Mouse (Mus musculus): ENCODE data around the gene Uhrf1bp1. TPM values are rescaled to one million over a fixed set of nuclear protein-coding genes. Genes with fewer than 3 reads are reported as not detected.
A peak's percentile ranks its signal among the peaks of the same experiment; 100 is the strongest.

Gene Uhrf1bp1
- total and polyA plus RNA-seq, 2 experiments from 2014 or later: 2.6 to 13.6 TPM

- 93% methylated on average over 1 of the region's 1 CpGs for WGBS
- no peak for ATAC-seq
Measured at GRCm38 (mm10) chr17:27848351-27848750, 7.9 kb upstream of the Uhrf1bp1 start.

GRCm38 (mm10) chr17:27851076-27851475 lies 5.2 kb upstream of the Uhrf1bp1 start:
- Histone ChIP-seq H3K4me1 (ENCODE audit: insufficient read depth) (no peaks in the 10 kb centered on the region), H3K9ac (no peak overlapping the region), H3K9me3 (ENCODE audit: low read length) (no peaks in the 10 kb centered on the region), H3K36me3 (ENCODE audit: insufficient read depth) (peaks cover 62% of the 10 kb centered on the region), H3K27me3 (ENCODE audit: insufficient read depth, low read length) (no peaks in the 10 kb centered on the region), H3K27ac (ENCODE audit: low read depth, low read length) (no peak overlapping the region), H3K4me2 (ENCODE audit: low read depth) (no peak overlapping the region), H3K4me3 (ENCODE audit: low read depth, low read length) (no peak overlapping the region)
- 83% methylated on average over 3 of the region's 3 CpGs for WGBS
- DNase-seq (no peak), ATAC-seq (no peak)
- TF ChIP-seq CTCF (IDR thresholded peaks at IDR 0.05; ENCODE audit: low read depth): no peak

More at GRCm38 (mm10) chr17:27848351-27848750, 7.9 kb upstream of the Uhrf1bp1 start:
- no peak overlapping the region for H3K9ac ChIP-seq
- H3K27ac ChIP-seq (ENCODE audit: low read depth, low read length): no peak overlapping the region
- H3K4me2 ChIP-seq (ENCODE audit: low read depth): no peak overlapping the region
- H3K36me3 ChIP-seq (ENCODE audit: insufficient read depth): peaks cover 87% of the 10 kb centered on the region
- 0 out of 2 replicates have a peak, but pooled peaks have one; percentile 5 for TF ChIP-seq CTCF (IDR thresholded peaks at IDR 0.05; ENCODE audit: low read depth)
- no peak overlapping the region for H3K4me3 ChIP-seq (ENCODE audit: low read depth, low read length)
- H3K9me3 ChIP-seq (ENCODE audit: low read length): no peaks in the 10 kb centered on the region
- H3K27me3 ChIP-seq (ENCODE audit: insufficient read depth, low read length): no peaks in the 10 kb centered on the region
- no peak for DNase-seq
- no peaks in the 10 kb centered on the region for H3K4me1 ChIP-seq (ENCODE audit: insufficient read depth)

GRCm38 (mm10) chr17:27856798-27857648 lies 782 bp downstream of the Uhrf1bp1 start:
- peak; percentile 67 for ATAC-seq
- DNase-seq: peak; percentile 58
- Histone ChIP-seq H3K9ac (peak overlapping the region; percentile 83), H3K9me3 (ENCODE audit: low read length) (no peaks in the 10 kb centered on the region), H3K4me3 (ENCODE audit: low read depth, low read length) (peak overlapping the region; percentile 88), H3K4me1 (ENCODE audit: insufficient read depth) (peaks cover 17% of the 10 kb centered on the region), H3K36me3 (ENCODE audit: insufficient read depth) (peaks cover 12% of the 10 kb centered on the region), H3K27ac (ENCODE audit: low read depth, low read length) (peak overlapping the region; percentile 77), H3K4me2 (ENCODE audit: low read depth) (peak overlapping the region; percentile 85), H3K27me3 (ENCODE audit: insufficient read depth, low read length) (no peaks in the 10 kb centered on the region)
- TF ChIP-seq CTCF (IDR thresholded peaks at IDR 0.05; ENCODE audit: low read depth): no peak; the same call in 1 of the 2 replicates
- 4% methylated on average over 51 of the region's 52 CpGs for WGBS

- H3K4me3 ChIP-seq (ENCODE audit: low read depth, low read length): peak overlapping the region; percentile 88
- peaks cover 4% of the 10 kb centered on the region for H3K36me3 ChIP-seq (ENCODE audit: insufficient read depth)
- H3K27ac ChIP-seq (ENCODE audit: low read depth, low read length): no peak overlapping the region
- peak overlapping the region; percentile 85 for H3K4me2 ChIP-seq (ENCODE audit: low read depth)
- no peak for DNase-seq
- TF ChIP-seq CTCF (IDR thresholded peaks at IDR 0.05; ENCODE audit: low read depth): no peak
- peaks cover 17% of the 10 kb centered on the region for H3K4me1 ChIP-seq (ENCODE audit: insufficient read depth)
- 63% methylated on average over 11 of the region's 11 CpGs for WGBS
- H3K27me3 ChIP-seq (ENCODE audit: insufficient read depth, low read length): no peaks in the 10 kb centered on the region
- peak overlapping the region; percentile 83 for H3K9ac ChIP-seq
- no peaks in the 10 kb centered on the region for H3K9me3 ChIP-seq (ENCODE audit: low read length)
- no peak for ATAC-seq
Measured at GRCm38 (mm10) chr17:27857649-27858475, 1.6 kb downstream of the Uhrf1bp1 start.

GRCm38 (mm10) chr17:27859131-27859530 lies 2.9 kb downstream of the Uhrf1bp1 start:
- Histone ChIP-seq H3K27me3 (ENCODE audit: insufficient read depth, low read length) (no peaks in the 10 kb centered on the region), H3K9ac (no peak overlapping the region), H3K4me3 (ENCODE audit: low read depth, low read length) (no peak overlapping the region), H3K9me3 (ENCODE audit: low read length) (no peaks in the 10 kb centered on the region), H3K27ac (ENCODE audit: low read depth, low read length) (no peak overlapping the region), H3K4me2 (ENCODE audit: low read depth) (no peak overlapping the region), H3K4me1 (ENCODE audit: insufficient read depth) (peaks cover 17% of the 10 kb centered on the region), H3K36me3 (ENCODE audit: insufficient read depth) (no peaks in the 10 kb centered on the region; the same call in 1 of the 2 replicates)
- no peak for TF ChIP-seq CTCF (IDR thresholded peaks at IDR 0.05; ENCODE audit: low read depth)
- DNase-seq (no peak), ATAC-seq (no peak)
- 48% methylated on average over 2 of the region's 2 CpGs for WGBS

- TF ChIP-seq CTCF (IDR thresholded peaks at IDR 0.05; ENCODE audit: low read depth): peak; percentile 35
Measured at GRCm38 (mm10) chr17:27865461-27865860, 9.2 kb downstream of the Uhrf1bp1 start.

More at GRCm38 (mm10) chr17:27865461-27865860, 9.2 kb downstream of the Uhrf1bp1 start:
- H3K4me2 ChIP-seq (ENCODE audit: low read depth): no peak overlapping the region
- ATAC-seq (no peak), DNase-seq (no peak)
- no peak overlapping the region for H3K4me3 ChIP-seq (ENCODE audit: low read depth, low read length)
- H3K27me3 ChIP-seq (ENCODE audit: insufficient read depth, low read length): no peaks in the 10 kb centered on the region
- H3K9ac ChIP-seq: no peak overlapping the region
- no peaks in the 10 kb centered on the region for H3K9me3 ChIP-seq (ENCODE audit: low read length)
- WGBS: 77% methylated on average over 2 of the region's 2 CpGs
- H3K4me1 ChIP-seq (ENCODE audit: insufficient read depth): no peaks in the 10 kb centered on the region
- H3K36me3 ChIP-seq (ENCODE audit: insufficient read depth): no peaks in the 10 kb centered on the region
- H3K27ac ChIP-seq (ENCODE audit: low read depth, low read length): no peak overlapping the region
